Comparison of ENCODE assay signal across 28 mouse cellular contexts in genomic region chr5:132707531-132707930, GRCm38 (mm10).
DNase-seq lines count a peak whose midpoint lies in the region; ATAC-seq and TF ChIP-seq lines count a peak whose summit lies in the region.
"Had no signal": no experiment of that assay in that cellular context is flagged by ENCODE, and none has a peak within 500 bp of the region (broad histone marks: within the 10 kb centered on the region; RNA-seq: fewer than 3 reads in every experiment).

No protein-coding gene starts in this region.

- H3K27ac ChIP-seq in forebrain, embryonic 16.5 days (ENCODE audit: low read length), result peak overlapping the region; percentile 34; the same call in 1 of the 2 replicates
- H3K27ac ChIP-seq in forebrain, embryonic 11.5 days (ENCODE audit: low read depth, low read length), result no peak overlapping the region
- H3K27ac ChIP-seq in midbrain, embryonic 14.5 days (replicated peaks; ENCODE audit: low read depth, low read length), result no peak overlapping the region
- no peak overlapping the region for H3K27ac ChIP-seq in midbrain, embryonic 13.5 days
- H3K27ac ChIP-seq: embryonic facial prominence, embryonic 10.5 days; embryonic facial prominence, embryonic 13.5 days; gastrocnemius, adult 2 months; heart, embryonic 15.5 days; hindbrain, embryonic 14.5 days; hindbrain, postnatal 0 days had no signal

- no peak for TF ChIP-seq POLR2A in brain, embryonic 14.5 days (IDR thresholded peaks at IDR 0.05; ENCODE audit: borderline replicate concordance, extremely low read depth, insufficient read depth, insufficient read length, poor library complexity, severe bottlenecking)

- no peaks in the 10 kb centered on the region for H3K36me3 ChIP-seq in forebrain, embryonic 16.5 days (ENCODE audit: control insufficient read depth, insufficient read depth)
- H3K36me3 ChIP-seq in forebrain, embryonic 11.5 days (ENCODE audit: control insufficient read depth, insufficient read depth, low read length), result no peaks in the 10 kb centered on the region
- H3K36me3 ChIP-seq in midbrain, embryonic 14.5 days (ENCODE audit: control insufficient read depth, insufficient read depth, low read length), result no peaks in the 10 kb centered on the region
- no peaks in the 10 kb centered on the region for H3K36me3 ChIP-seq in midbrain, embryonic 13.5 days
- H3K36me3 ChIP-seq: embryonic facial prominence, embryonic 10.5 days; embryonic facial prominence, embryonic 13.5 days; heart, embryonic 12.5 days; heart, embryonic 15.5 days had no signal

- WGBS in forebrain, embryonic 16.5 days, result 26% methylated on average over 4 of the region's 4 CpGs
- WGBS in forebrain, embryonic 11.5 days, result 58% methylated on average over 4 of the region's 4 CpGs
- WGBS in midbrain, embryonic 14.5 days, result 18% methylated on average over 4 of the region's 4 CpGs
- WGBS in midbrain, embryonic 13.5 days, result 35% methylated on average over 4 of the region's 4 CpGs

- H3K4me2 ChIP-seq in forebrain, embryonic 16.5 days (ENCODE audit: low read length), result no peak overlapping the region
- H3K4me2 ChIP-seq in forebrain, embryonic 11.5 days (ENCODE audit: low read depth, low read length, severe bottlenecking), result no peak overlapping the region
- no peak overlapping the region for H3K4me2 ChIP-seq in midbrain, embryonic 14.5 days (ENCODE audit: low read length)
- H3K4me2 ChIP-seq in midbrain, embryonic 13.5 days (replicated peaks), result no peak overlapping the region
- H3K4me2 ChIP-seq: embryonic facial prominence, embryonic 13.5 days; heart, embryonic 12.5 days; heart, embryonic 15.5 days; hindbrain, embryonic 14.5 days had no signal

- ATAC-seq in forebrain, embryonic 16.5 days, result peak; percentile 52; the same call in 1 of the 2 replicates
- ATAC-seq in forebrain, embryonic 11.5 days (replicated peaks; ENCODE audit: low FRiP score), result no peak
- no peak for ATAC-seq in midbrain, embryonic 14.5 days (ENCODE audit: low FRiP score, low TSS enrichment)
- ATAC-seq in midbrain, embryonic 13.5 days, result no peak
- ATAC-seq: CD4-positive, CD25-positive, alpha-beta regulatory T cell, adult 4 months; hindbrain, postnatal 0 days; inflammation-experienced regulatory T-cells, adult 6 months; intestine, embryonic 16.5 days had no signal

- H3K9ac ChIP-seq in forebrain, embryonic 16.5 days (replicated peaks; ENCODE audit: low read depth, low read length), result no peak overlapping the region
- H3K9ac ChIP-seq in forebrain, embryonic 11.5 days (ENCODE audit: low read length), result no peak overlapping the region
- no peak overlapping the region for H3K9ac ChIP-seq in midbrain, embryonic 14.5 days (replicated peaks; ENCODE audit: low read length)
- H3K9ac ChIP-seq in midbrain, embryonic 13.5 days (replicated peaks), result no peak overlapping the region
- H3K9ac ChIP-seq: embryonic facial prominence, embryonic 13.5 days; heart, embryonic 12.5 days; heart, embryonic 15.5 days; hindbrain, embryonic 14.5 days had no signal

- no peaks in the 10 kb centered on the region for H3K9me3 ChIP-seq in forebrain, embryonic 16.5 days (ENCODE audit: control insufficient read depth, low read length)
- no peaks in the 10 kb centered on the region for H3K9me3 ChIP-seq in forebrain, embryonic 11.5 days (ENCODE audit: control insufficient read depth, low read length)
- H3K9me3 ChIP-seq in midbrain, embryonic 14.5 days (ENCODE audit: control insufficient read depth, low read length), result 0 out of 2 replicates have a peak, but pooled peaks cover 2% of the 10 kb centered on the region
- no peaks in the 10 kb centered on the region for H3K9me3 ChIP-seq in midbrain, embryonic 13.5 days
- H3K9me3 ChIP-seq: embryonic facial prominence, embryonic 10.5 days; embryonic facial prominence, embryonic 13.5 days; heart, embryonic 15.5 days had no signal

- no peak overlapping the region for H3K4me3 ChIP-seq in forebrain, embryonic 16.5 days (replicated peaks; ENCODE audit: low read length)
- H3K4me3 ChIP-seq in forebrain, embryonic 11.5 days (ENCODE audit: low read depth, low read length), result no peak overlapping the region
- no peak overlapping the region for H3K4me3 ChIP-seq in midbrain, embryonic 14.5 days (replicated peaks; ENCODE audit: low read depth, low read length)
- no peak overlapping the region for H3K4me3 ChIP-seq in midbrain, embryonic 13.5 days (replicated peaks)
- H3K4me3 ChIP-seq: embryonic facial prominence, embryonic 10.5 days; embryonic facial prominence, embryonic 13.5 days; erythroblast, embryonic 14.5 days; gastrocnemius, adult 2 months; heart, embryonic 12.5 days; heart, embryonic 15.5 days had no signal

- TF ChIP-seq CTCF in brain, embryonic 14.5 days (IDR thresholded peaks at IDR 0.05; ENCODE audit: borderline replicate concordance, extremely low read depth, insufficient read depth, insufficient read length), result no peak

- DNase-seq in forebrain, embryonic 11.5 days (ENCODE audit: low spot score), result no peak
- DNase-seq in midbrain, embryonic 14.5 days, result peak; percentile 28
- peak; percentile 65 for DNase-seq in brain, embryonic 14.5 days (ENCODE audit: low read depth)
- no peak for DNase-seq in adrenal gland, adult (ENCODE audit: inconsistent age in 2 of 2, low spot score in 1 of 2)
- DNase-seq: adrenal gland, adult 8-10 months; adrenal gland, postnatal 25 days; cerebellum, adult 11-12 months; cerebellum, adult 8-10 months; cerebellum, postnatal 36 days; embryo, embryonic 11 days; gastrocnemius, adult 2 months; gastrocnemius, postnatal 14 days; heart, adult 18-20 months; heart, postnatal 10 days; heart, postnatal 36 days; kidney, adult 18-20 months had no signal

- H3K4me1 ChIP-seq in forebrain, embryonic 16.5 days (replicated peaks; ENCODE audit: control insufficient read depth, insufficient read depth, low read length), result peaks cover 5% of the 10 kb centered on the region
- H3K4me1 ChIP-seq in forebrain, embryonic 11.5 days (replicated peaks; ENCODE audit: control insufficient read depth, insufficient read depth, low read length), result no peaks in the 10 kb centered on the region
- H3K4me1 ChIP-seq in midbrain, embryonic 14.5 days (ENCODE audit: control insufficient read depth, insufficient read depth, low read length), result no peaks in the 10 kb centered on the region
- H3K4me1 ChIP-seq in midbrain, embryonic 13.5 days (replicated peaks), result peaks cover 9% of the 10 kb centered on the region
- H3K4me1 ChIP-seq: embryonic facial prominence, embryonic 10.5 days; heart, embryonic 12.5 days; heart, embryonic 15.5 days had no signal

- H3K27me3 ChIP-seq in forebrain, embryonic 16.5 days (replicated peaks; ENCODE audit: control insufficient read depth, insufficient read depth, low read length), result no peaks in the 10 kb centered on the region
- H3K27me3 ChIP-seq in forebrain, embryonic 11.5 days (ENCODE audit: control insufficient read depth, insufficient read depth, low read length), result no peaks in the 10 kb centered on the region
- no peaks in the 10 kb centered on the region for H3K27me3 ChIP-seq in midbrain, embryonic 14.5 days (ENCODE audit: control insufficient read depth, insufficient read depth, low read length)
- H3K27me3 ChIP-seq in midbrain, embryonic 13.5 days, result no peaks in the 10 kb centered on the region
- H3K27me3 ChIP-seq: embryonic facial prominence, embryonic 13.5 days; heart, embryonic 12.5 days; heart, embryonic 15.5 days had no signal

Comparison
In these comparisons a context has a peak if more than half of its experiments do, and no peak if none do; other contexts are left out.
1. DNase-seq: peak in midbrain, embryonic 14.5 days (single experiment) and brain, embryonic 14.5 days (single experiment); none in forebrain, embryonic 11.5 days (single experiment) and adrenal gland, adult (0 of 2).